Mouse (Mus musculus) urinary bladder, postnatal 0 days (tissue): ENCODE measurements around the gene Gm9602. TPM values are rescaled to one million over a fixed set of nuclear protein-coding genes. Genes with fewer than 3 reads are reported as not detected.

ENCODE experiments used
- polyA plus RNA-seq: library from polyadenylated mRNA; unstranded; fragments of >200 nt; fragmentation: Nextera tagmentation; extraction: Ambion mirVana; gene quantifications from 2 replicates; pipeline ENCODE4 v1.2.1, GENCODE M21; 2015

Gene Gm9602
- polyA plus RNA-seq, result not detected in 2 replicates

DNA sequence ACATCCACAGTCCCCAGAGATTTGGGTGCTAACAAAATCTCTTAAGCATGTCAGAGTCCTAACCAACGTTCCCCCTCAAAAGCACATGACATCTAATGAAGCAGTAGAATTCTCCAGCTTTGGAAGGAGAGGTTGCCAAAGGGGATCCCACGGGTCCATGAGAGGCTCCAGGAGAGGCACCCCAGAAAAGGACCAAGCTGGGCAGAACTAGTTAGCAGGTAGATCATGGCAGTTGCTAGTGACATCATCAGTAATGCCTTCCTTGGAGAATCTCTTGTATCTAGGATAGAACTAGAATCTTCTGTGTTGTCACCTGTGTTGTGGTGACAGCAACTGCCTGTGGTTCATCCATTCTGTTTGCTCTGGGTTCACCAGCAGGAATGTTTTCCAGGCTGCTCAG is at the start of gene Gm9602:
Gene Gm9602 (plus strand): TSS at position 301 of the 400 bp plus-strand sequence.

Other genes starting within 250 kb of the Gm9602 start
- not detected in 2 replicates for gene Gm3047, start 220.9 kb upstream of the Gm9602 start, polyA plus RNA-seq
- not detected in 2 replicates for gene Gm8159, start 144.0 kb upstream of the Gm9602 start, polyA plus RNA-seq
- gene Gm3239, start 112.1 kb upstream of the Gm9602 start, polyA plus RNA-seq, result not detected in 2 replicates
- not detected in 2 replicates for gene Gm7876, start 67.1 kb upstream of the Gm9602 start, polyA plus RNA-seq
- gene Gm3252, start 49.6 kb upstream of the Gm9602 start, polyA plus RNA-seq, result 0.12 TPM in 1 of 2 replicates, not detected in the other
- not detected in 2 replicates for gene Gm3269, start 61.8 kb downstream of the Gm9602 start, polyA plus RNA-seq
- gene Gm3264, start 79.2 kb downstream of the Gm9602 start, polyA plus RNA-seq, result 0.63 and 0.73 TPM in 2 replicates
- not detected in 2 replicates for gene Gm3278, start 116.1 kb downstream of the Gm9602 start, polyA plus RNA-seq
- not detected in 2 replicates for gene Gm8297, start 207.6 kb downstream of the Gm9602 start, polyA plus RNA-seq
- gene Gm3298, start 239.6 kb downstream of the Gm9602 start, polyA plus RNA-seq, result not detected in 2 replicates